Mouse (Mus musculus) erythroblast, embryonic 14.5 days (primary cell): ENCODE data around the gene Plekha6. TPM values are rescaled to one million over a fixed set of nuclear protein-coding genes. Genes with fewer than 3 reads are reported as not detected.

Source experiments
- H3K27me3 ChIP-seq: 2 replicates; pipeline ENCODE4 v1.6.1; 2012; ENCODE audit warnings: inconsistent platforms; ENCODE audit not compliant: control insufficient read depth
- H3K36me3 ChIP-seq: 2 replicates; pipeline ENCODE4 v1.6.1; 2012; ENCODE audit warnings: mild to moderate bottlenecking, inconsistent platforms; ENCODE audit not compliant: control insufficient read depth
- H3K4me1 ChIP-seq: 2 replicates; pipeline ENCODE4 v1.6.1; 2012; ENCODE audit warnings: inconsistent platforms; ENCODE audit not compliant: control insufficient read depth
- H3K4me3 ChIP-seq: replicated peaks from 2 replicates; pipeline ENCODE3; 2012; ENCODE audit warnings: moderate library complexity, mild to moderate bottlenecking, inconsistent platforms
- H3K9me3 ChIP-seq: 2 replicates; pipeline ENCODE4 v1.6.1; 2012; ENCODE audit warnings: low read length, inconsistent platforms, mixed read lengths; ENCODE audit not compliant: control insufficient read depth
- GATA1 ChIP-seq: IDR thresholded peaks from 2 replicates; pipeline ENCODE4 v1.6.1; 2012; ENCODE audit warnings: low read length, inconsistent platforms, mixed read lengths
- TAL1 ChIP-seq: IDR thresholded peaks from 3 replicates; pipeline ENCODE4 v1.6.1; 2012; ENCODE audit warnings: low read length, inconsistent platforms, mixed read lengths
- polyA plus RNA-seq: library from polyadenylated mRNA; stranded (reverse); fragments of >175 nt; gene quantifications from 2 replicates; pipeline ENCODE4 v1.2.3, GENCODE M21; 2012

Gene Plekha6
- polyA plus RNA-seq, 1 experiment: 0.04 TPM

DNA sequence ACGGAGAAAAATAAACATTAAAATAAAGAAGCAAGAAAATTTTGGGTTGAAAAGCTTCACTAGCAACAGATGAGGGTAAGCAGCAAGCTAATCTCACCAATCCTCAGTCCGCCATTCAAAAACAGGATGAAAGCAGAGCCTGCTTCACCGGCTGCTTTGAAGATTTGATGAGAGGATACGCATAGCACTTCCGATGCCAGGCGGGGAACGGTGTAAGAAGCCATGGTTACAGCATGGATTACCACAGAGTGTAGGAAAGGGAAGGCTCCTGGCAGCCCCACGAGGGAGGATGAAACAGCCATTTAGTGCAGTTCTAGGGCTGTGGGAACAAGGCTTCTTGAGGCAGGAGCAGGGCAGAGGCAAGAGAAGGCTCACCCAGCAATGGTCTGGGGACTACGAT is 187.8 kb downstream of the Plekha6 start:
- Histone ChIP-seq H3K36me3 (no peaks in the 10 kb centered on the region), H3K4me1 (no peaks in the 10 kb centered on the region), H3K27me3 (peaks cover 6% of the 10 kb centered on the region), H3K4me3 (no peak overlapping the region), H3K9me3 (no peaks in the 10 kb centered on the region)
- TF ChIP-seq GATA1: no peak
- no peak for TF ChIP-seq TAL1

Other genes starting within 250 kb of the Plekha6 start
- 0.74 and 1.1 TPM in 2 replicates for gene Mdm4, start 133.6 kb upstream of the Plekha6 start, polyA plus RNA-seq
- gene Pik3c2b, start 118.5 kb upstream of the Plekha6 start, polyA plus RNA-seq: 0.01 and 0.03 TPM in 2 replicates
- 2.0 and 2.5 TPM in 2 replicates for gene Ppp1r15b, start 33.1 kb upstream of the Plekha6 start, polyA plus RNA-seq
- gene Golt1a, start 145.6 kb downstream of the Plekha6 start, polyA plus RNA-seq: not detected in 2 replicates
- gene Kiss1, start 157.7 kb downstream of the Plekha6 start, polyA plus RNA-seq: not detected in 2 replicates
- not detected in 2 replicates for gene Ren1, start 186.3 kb downstream of the Plekha6 start, polyA plus RNA-seq
- 0.05 TPM in 1 of 2 replicates, not detected in the other for gene Etnk2, start 199.4 kb downstream of the Plekha6 start, polyA plus RNA-seq